Mouse (Mus musculus): ENCODE results near the gene Pan3. TPM values are rescaled to one million over a fixed set of nuclear protein-coding genes. Genes with fewer than 3 reads are reported as not detected.
A peak's percentile ranks its signal among the peaks of the same experiment; 100 is the strongest.

Gene Pan3
- polyA plus RNA-seq, 1 experiment from 2014 or later, result 53.7 TPM

- Histone ChIP-seq H3K9me3 (ENCODE audit: control insufficient read depth, low read length) (no peaks in the 10 kb centered on the region), H3K4me1 (ENCODE audit: control insufficient read depth, insufficient read depth, low read length) (0 out of 2 replicates have a peak, but pooled peaks cover 4% of the 10 kb centered on the region), H3K27ac (replicated peaks; ENCODE audit: low read depth, low read length) (no peak within 1 kb of the TSS), H3K27me3 (ENCODE audit: control insufficient read depth, insufficient read depth, low read length) (peaks cover 49% of the 10 kb centered on the region), H3K4me3 (ENCODE audit: low read depth, low read length) (peak within 1 kb of the TSS; percentile 39), H3K36me3 (ENCODE audit: control insufficient read depth, insufficient read depth, low read length) (no peaks in the 10 kb centered on the region), H3K9ac (ENCODE audit: low read length) (peak within 1 kb of the TSS; percentile 17; the same call in 1 of the 2 replicates), H3K4me2 (ENCODE audit: low read depth, severe bottlenecking) (peak within 1 kb of the TSS; percentile 83)
- ATAC-seq (ENCODE audit: insufficient number of reproducible peaks, low FRiP score, low TSS enrichment, low read depth), result peak; percentile 71
- DNase-seq (ENCODE audit: low spot score), result peak; percentile 69
- WGBS, result under 1% methylated on average over 56 of the region's 56 CpGs
Measured at GRCm38 (mm10) chr5:147399843-147400504, 30.0 kb upstream of the Pan3 start, which contains the start of gene Flt3. TSS of gene Flt3 (minus strand) at chr5:147400489.

DNA sequence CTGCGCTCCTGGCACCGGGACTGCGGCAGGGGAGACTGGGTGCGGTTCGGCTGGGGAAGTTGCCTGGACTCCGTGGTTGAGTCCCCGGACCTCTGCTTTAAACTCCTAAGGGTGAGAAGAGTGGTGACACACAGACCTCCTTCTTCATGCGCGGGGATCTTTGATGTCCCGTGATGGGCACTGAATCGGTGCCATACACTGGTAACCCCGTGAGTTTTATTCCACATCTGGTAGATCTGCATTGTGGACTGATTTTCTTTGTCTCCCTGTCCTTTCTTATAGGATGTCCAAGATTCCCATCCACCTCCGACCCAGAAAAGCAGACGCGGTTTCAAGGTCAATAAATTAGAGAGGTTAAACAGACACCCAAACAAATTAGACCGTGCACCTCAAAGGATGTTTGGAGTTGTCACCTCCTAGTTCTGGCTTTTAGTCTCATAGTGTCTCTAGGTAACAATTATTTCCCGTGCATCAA, 29.4 kb upstream of the Pan3 start:
- H3K9ac ChIP-seq (ENCODE audit: low read length), result no peak overlapping the region; the same call in 1 of the 2 replicates
- ATAC-seq (ENCODE audit: insufficient number of reproducible peaks, low FRiP score, low TSS enrichment, low read depth) (no peak), DNase-seq (ENCODE audit: low spot score) (no peak)
- H3K4me2 ChIP-seq (ENCODE audit: low read depth, severe bottlenecking), result peak overlapping the region; percentile 83
- H3K4me1 ChIP-seq (ENCODE audit: control insufficient read depth, insufficient read depth, low read length), result 0 out of 2 replicates have a peak, but pooled peaks cover 4% of the 10 kb centered on the region
- no peaks in the 10 kb centered on the region for H3K9me3 ChIP-seq (ENCODE audit: control insufficient read depth, low read length)
- WGBS, result 2% methylated on average over 17 of the region's 17 CpGs
- no peaks in the 10 kb centered on the region for H3K36me3 ChIP-seq (ENCODE audit: control insufficient read depth, insufficient read depth, low read length)
- peak overlapping the region; percentile 39 for H3K4me3 ChIP-seq (ENCODE audit: low read depth, low read length)
- H3K27me3 ChIP-seq (ENCODE audit: control insufficient read depth, insufficient read depth, low read length), result peaks cover 49% of the 10 kb centered on the region
- H3K27ac ChIP-seq (replicated peaks; ENCODE audit: low read depth, low read length), result no peak overlapping the region

DNA sequence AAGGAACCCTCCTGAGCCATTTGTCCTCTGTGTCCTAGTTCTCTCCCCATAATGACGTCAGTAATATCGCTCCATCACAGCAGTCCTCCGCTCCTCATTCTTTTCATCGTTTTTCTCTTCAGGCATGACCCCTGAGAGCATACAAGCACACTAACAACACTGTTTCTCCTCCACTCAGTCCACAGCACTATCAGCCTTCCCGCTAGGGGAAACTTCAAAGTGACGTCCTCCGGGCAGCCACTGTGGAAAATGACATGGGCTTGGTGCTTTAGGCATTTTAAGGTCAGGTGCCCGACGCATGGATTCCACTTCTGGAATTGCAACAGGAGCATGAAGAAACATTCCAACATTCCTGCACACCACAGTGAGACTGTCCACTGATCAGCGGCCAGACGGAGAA, 28.9 kb upstream of the Pan3 start:
- 33% methylated on average over 11 of the region's 11 CpGs for WGBS
- DNase-seq (ENCODE audit: low spot score), result no peak
- no peaks in the 10 kb centered on the region for H3K36me3 ChIP-seq (ENCODE audit: control insufficient read depth, insufficient read depth, low read length)
- H3K4me2 ChIP-seq (ENCODE audit: low read depth, severe bottlenecking), result no peak overlapping the region
- H3K4me1 ChIP-seq (ENCODE audit: control insufficient read depth, insufficient read depth, low read length), result 0 out of 2 replicates have a peak, but pooled peaks cover 4% of the 10 kb centered on the region
- H3K27me3 ChIP-seq (ENCODE audit: control insufficient read depth, insufficient read depth, low read length), result peaks cover 49% of the 10 kb centered on the region
- no peak for ATAC-seq (ENCODE audit: insufficient number of reproducible peaks, low FRiP score, low TSS enrichment, low read depth)
- H3K4me3 ChIP-seq (ENCODE audit: low read depth, low read length), result no peak overlapping the region; the same call in 1 of the 2 replicates
- no peak overlapping the region for H3K27ac ChIP-seq (replicated peaks; ENCODE audit: low read depth, low read length)
- H3K9ac ChIP-seq (ENCODE audit: low read length), result no peak overlapping the region
- no peaks in the 10 kb centered on the region for H3K9me3 ChIP-seq (ENCODE audit: control insufficient read depth, low read length)

DNA sequence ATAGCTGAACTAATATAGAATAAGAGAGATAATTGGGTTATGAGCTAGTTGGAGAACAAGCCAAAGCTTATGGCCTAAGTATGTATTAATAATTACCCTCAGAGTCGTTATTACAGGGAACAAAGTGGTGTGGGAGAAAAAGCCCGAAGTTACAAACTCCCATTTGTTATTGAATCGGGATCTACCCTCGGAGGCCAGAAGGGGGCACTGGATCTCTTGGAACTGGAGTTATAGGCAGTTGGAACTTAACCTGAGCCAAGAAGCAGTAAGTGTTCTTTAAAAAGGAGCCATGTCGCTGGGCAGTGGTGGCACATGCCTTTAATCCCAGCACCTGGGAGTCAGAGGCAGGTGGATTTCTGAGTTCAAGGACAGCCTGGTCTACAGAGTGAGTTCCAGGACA, 27.5 kb upstream of the Pan3 start:
- 20% methylated on average over 5 of the region's 5 CpGs for WGBS
- no peak overlapping the region for H3K4me2 ChIP-seq (ENCODE audit: low read depth, severe bottlenecking)
- H3K27ac ChIP-seq (replicated peaks; ENCODE audit: low read depth, low read length), result no peak overlapping the region
- no peaks in the 10 kb centered on the region for H3K9me3 ChIP-seq (ENCODE audit: control insufficient read depth, low read length)
- no peak overlapping the region for H3K4me3 ChIP-seq (ENCODE audit: low read depth, low read length)
- no peaks in the 10 kb centered on the region for H3K36me3 ChIP-seq (ENCODE audit: control insufficient read depth, insufficient read depth, low read length)
- H3K27me3 ChIP-seq (ENCODE audit: control insufficient read depth, insufficient read depth, low read length), result peaks cover 47% of the 10 kb centered on the region
- DNase-seq (ENCODE audit: low spot score) (peak; percentile 70), ATAC-seq (ENCODE audit: insufficient number of reproducible peaks, low FRiP score, low TSS enrichment, low read depth) (no peak)
- H3K4me1 ChIP-seq (ENCODE audit: control insufficient read depth, insufficient read depth, low read length), result 0 out of 2 replicates have a peak, but pooled peaks cover 4% of the 10 kb centered on the region
- H3K9ac ChIP-seq (ENCODE audit: low read length), result no peak overlapping the region

DNA sequence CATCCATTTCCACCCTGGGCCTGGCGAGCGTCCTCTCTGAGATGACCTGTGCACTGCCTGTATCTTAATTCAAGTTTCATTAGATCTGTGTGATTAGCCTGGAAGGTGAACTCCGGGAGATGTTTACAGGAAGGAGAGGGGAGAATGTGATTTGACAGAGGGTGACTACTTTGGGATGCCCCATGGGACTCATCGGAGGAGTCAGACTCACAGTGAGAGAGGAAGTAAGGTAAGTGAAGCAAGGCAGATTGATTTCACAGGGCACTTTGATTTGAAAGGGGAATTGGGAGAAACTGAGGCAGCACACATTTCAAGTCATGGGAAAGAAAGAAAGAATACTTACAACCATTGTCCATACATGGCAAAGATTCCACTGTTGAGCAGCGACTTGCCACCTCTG, 23.8 kb upstream of the Pan3 start:
- Histone ChIP-seq H3K27me3 (ENCODE audit: control insufficient read depth, insufficient read depth, low read length) (peaks cover 13% of the 10 kb centered on the region), H3K36me3 (ENCODE audit: control insufficient read depth, insufficient read depth, low read length) (no peaks in the 10 kb centered on the region), H3K9ac (ENCODE audit: low read length) (no peak overlapping the region), H3K4me3 (ENCODE audit: low read depth, low read length) (no peak overlapping the region), H3K4me2 (ENCODE audit: low read depth, severe bottlenecking) (no peak overlapping the region), H3K9me3 (ENCODE audit: control insufficient read depth, low read length) (no peaks in the 10 kb centered on the region), H3K4me1 (ENCODE audit: control insufficient read depth, insufficient read depth, low read length) (no peaks in the 10 kb centered on the region), H3K27ac (replicated peaks; ENCODE audit: low read depth, low read length) (no peak overlapping the region)
- 83% methylated on average over 5 of the region's 5 CpGs for WGBS
- DNase-seq (ENCODE audit: low spot score) (no peak), ATAC-seq (ENCODE audit: insufficient number of reproducible peaks, low FRiP score, low TSS enrichment, low read depth) (no peak)

DNA sequence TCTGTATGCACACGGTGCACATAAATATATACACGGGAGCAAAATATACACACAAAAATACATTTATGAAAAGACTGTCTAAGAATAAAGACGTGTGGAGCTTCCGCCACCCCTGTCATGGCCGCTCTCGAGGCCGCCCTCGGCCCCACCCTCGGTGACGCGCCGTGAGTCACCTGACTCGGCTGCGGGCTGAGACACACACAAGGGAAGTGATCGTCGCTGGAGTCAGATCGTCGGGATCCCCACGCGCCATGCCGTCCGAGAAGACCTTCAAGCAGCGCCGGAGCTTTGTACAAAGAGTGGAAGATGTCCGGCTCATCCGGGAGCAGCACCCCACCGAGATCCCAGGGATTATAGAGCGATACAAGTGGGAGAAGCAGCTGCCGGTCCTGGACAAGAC, 21.2 kb upstream of the Pan3 start:
- Histone ChIP-seq H3K4me1 (ENCODE audit: control insufficient read depth, insufficient read depth, low read length) (no peaks in the 10 kb centered on the region), H3K27ac (replicated peaks; ENCODE audit: low read depth, low read length) (no peak overlapping the region), H3K36me3 (ENCODE audit: control insufficient read depth, insufficient read depth, low read length) (no peaks in the 10 kb centered on the region), H3K27me3 (ENCODE audit: control insufficient read depth, insufficient read depth, low read length) (no peaks in the 10 kb centered on the region), H3K9me3 (ENCODE audit: control insufficient read depth, low read length) (no peaks in the 10 kb centered on the region), H3K9ac (ENCODE audit: low read length) (no peak overlapping the region), H3K4me3 (ENCODE audit: low read depth, low read length) (no peak overlapping the region), H3K4me2 (ENCODE audit: low read depth, severe bottlenecking) (no peak overlapping the region)
- DNase-seq (ENCODE audit: low spot score) (no peak), ATAC-seq (ENCODE audit: insufficient number of reproducible peaks, low FRiP score, low TSS enrichment, low read depth) (no peak)
- 56% methylated on average over 29 of the region's 29 CpGs for WGBS

- no peaks in the 10 kb centered on the region for H3K4me1 ChIP-seq (ENCODE audit: control insufficient read depth, insufficient read depth, low read length)
Measured at GRCm38 (mm10) chr5:147410585-147410984, 19.4 kb upstream of the Pan3 start.

GRCm38 (mm10) chr5:147417986-147418385, 12.0 kb upstream of the Pan3 start:
- WGBS, result 84% methylated on average over 1 of the region's 1 CpGs
- no peaks in the 10 kb centered on the region for H3K36me3 ChIP-seq (ENCODE audit: control insufficient read depth, insufficient read depth, low read length)
- ATAC-seq (ENCODE audit: insufficient number of reproducible peaks, low FRiP score, low TSS enrichment, low read depth), result no peak
- H3K4me3 ChIP-seq (ENCODE audit: low read depth, low read length), result no peak overlapping the region
- no peaks in the 10 kb centered on the region for H3K27me3 ChIP-seq (ENCODE audit: control insufficient read depth, insufficient read depth, low read length)
- H3K4me1 ChIP-seq (ENCODE audit: control insufficient read depth, insufficient read depth, low read length), result no peaks in the 10 kb centered on the region
- no peak overlapping the region for H3K4me2 ChIP-seq (ENCODE audit: low read depth, severe bottlenecking)
- no peak for DNase-seq (ENCODE audit: low spot score)
- H3K9ac ChIP-seq (ENCODE audit: low read length), result no peak overlapping the region
- H3K9me3 ChIP-seq (ENCODE audit: control insufficient read depth, low read length), result no peaks in the 10 kb centered on the region
- H3K27ac ChIP-seq (replicated peaks; ENCODE audit: low read depth, low read length), result no peak overlapping the region

More at GRCm38 (mm10) chr5:147410585-147410984, 19.4 kb upstream of the Pan3 start:
- Histone ChIP-seq H3K4me3 (ENCODE audit: low read depth, low read length) (no peak overlapping the region), H3K9me3 (ENCODE audit: control insufficient read depth, low read length) (no peaks in the 10 kb centered on the region), H3K4me2 (ENCODE audit: low read depth, severe bottlenecking) (no peak overlapping the region), H3K36me3 (ENCODE audit: control insufficient read depth, insufficient read depth, low read length) (no peaks in the 10 kb centered on the region), H3K9ac (ENCODE audit: low read length) (no peak overlapping the region), H3K27me3 (ENCODE audit: control insufficient read depth, insufficient read depth, low read length) (no peaks in the 10 kb centered on the region), H3K27ac (replicated peaks; ENCODE audit: low read depth, low read length) (no peak overlapping the region)
- 88% methylated on average over 6 of the region's 6 CpGs for WGBS
- DNase-seq (ENCODE audit: low spot score) (no peak), ATAC-seq (ENCODE audit: insufficient number of reproducible peaks, low FRiP score, low TSS enrichment, low read depth) (no peak)

All from limb, embryonic 11.5 days (tissue).